Mouse (Mus musculus) T-helper 1 cell (primary cell): ENCODE results near the gene Gsn.

ENCODE experiments used
- in situ Hi-C: fragments of 300-600 bp; cut with MboI, MseI; formaldehyde crosslinking; loops from one replicate; pipeline ENCODE4 v1.15.1; 2025; ENCODE audit warnings: high pct_unique_total_duplicates

Gsn gene

DNA sequence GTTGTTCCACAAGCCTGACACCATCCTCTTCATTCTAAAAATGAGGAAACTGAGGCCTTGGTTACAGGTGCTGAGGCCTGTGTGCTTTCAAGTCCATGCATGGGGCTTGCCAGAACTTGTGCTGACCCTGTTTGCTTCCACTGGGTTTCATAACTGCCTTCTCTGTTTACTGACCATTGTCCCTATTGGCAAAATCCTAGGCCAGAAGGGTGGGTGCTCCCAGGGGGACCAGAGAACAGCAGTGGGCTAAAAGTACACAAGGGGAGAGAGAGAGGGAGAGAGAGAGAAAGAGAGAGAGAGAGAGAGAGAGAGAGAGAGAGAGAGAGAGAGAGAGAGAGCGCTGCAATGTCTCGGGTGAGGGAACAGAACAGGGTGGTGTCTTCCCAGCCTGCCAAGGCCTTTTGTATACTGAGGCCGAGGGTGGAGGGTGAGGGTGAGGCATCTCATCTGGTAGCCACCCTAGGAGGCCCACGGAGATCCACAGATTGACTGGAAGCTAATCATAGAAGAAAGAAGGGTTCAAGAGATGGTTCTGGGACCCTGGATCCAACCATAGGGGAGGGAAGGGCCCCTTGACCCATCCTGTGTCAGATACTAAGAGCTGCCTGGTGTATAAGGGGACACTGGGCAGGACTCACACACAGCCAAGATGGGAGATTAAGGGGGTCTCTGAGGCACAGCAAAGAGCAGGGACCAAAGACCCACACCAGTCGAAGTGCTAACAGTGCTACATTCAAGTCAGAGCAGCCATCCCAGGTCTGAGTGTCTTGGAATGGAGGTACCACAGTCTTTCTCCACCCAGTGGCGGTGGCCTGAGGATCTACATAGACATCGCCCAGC is 22.4 kb downstream of the Gsn start:
- in situ Hi-C loops = no loop called here

DNA sequence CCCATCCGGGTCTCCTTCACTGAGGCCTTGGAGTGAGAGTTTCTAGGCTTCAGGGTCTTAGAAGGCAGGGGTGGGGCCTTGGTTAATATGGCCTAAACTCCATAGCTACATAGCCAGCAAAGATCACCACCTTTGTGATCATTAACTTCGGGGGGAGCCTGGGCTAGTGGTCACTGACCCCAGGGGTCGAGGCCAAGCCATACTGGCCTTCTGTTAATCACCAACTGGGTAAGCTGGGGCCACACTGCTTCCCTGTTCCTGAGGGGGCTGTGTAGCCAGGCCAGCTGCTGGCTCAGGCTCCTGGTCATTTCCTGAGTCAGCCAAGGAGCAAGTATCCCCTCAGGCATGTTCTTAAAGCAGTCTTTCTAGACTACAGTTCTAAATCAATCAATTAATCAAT is 23.8 kb downstream of the Gsn start:
- in situ Hi-C loops = no loop called here

DNA sequence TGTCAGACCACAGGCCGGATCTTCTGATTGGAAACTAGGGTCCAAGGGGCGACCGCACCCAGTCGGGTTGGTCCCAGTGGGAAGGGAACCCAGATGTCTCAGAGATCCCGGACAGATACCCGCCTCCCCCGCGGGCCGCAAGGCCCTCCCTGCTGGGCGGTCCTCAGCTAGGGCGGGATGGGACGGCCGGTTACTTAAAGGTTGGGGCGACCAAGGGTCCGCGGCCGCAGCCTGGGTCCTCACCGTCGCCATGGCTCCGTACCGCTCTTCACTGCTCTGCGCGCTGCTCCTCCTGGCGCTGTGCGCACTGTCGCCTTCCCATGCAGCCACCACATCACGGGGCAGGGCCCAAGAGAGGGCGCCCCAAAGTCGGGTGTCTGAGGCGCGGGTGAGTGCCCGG is 26.0 kb downstream of the Gsn start:
- in situ Hi-C loops = no loop called here

DNA sequence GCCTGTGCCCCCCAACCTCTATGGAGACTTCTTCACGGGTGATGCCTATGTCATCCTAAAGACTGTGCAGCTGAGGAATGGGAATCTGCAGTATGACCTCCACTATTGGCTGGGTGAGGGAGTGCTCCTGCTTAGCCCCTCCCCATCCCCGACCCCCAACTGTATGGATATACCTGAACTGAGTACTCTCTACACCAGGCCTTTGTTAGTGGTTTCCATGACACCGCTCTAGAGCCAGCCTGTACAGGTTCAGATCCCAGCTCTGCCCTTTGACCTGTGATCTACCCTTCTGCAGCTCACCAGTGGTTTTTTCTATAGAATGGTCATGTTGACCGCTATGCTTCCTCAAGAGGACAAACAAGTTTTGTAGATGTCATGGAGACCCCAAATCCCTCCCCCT is 27.8 kb downstream of the Gsn start:
- in situ Hi-C loops = no loop called here

DNA sequence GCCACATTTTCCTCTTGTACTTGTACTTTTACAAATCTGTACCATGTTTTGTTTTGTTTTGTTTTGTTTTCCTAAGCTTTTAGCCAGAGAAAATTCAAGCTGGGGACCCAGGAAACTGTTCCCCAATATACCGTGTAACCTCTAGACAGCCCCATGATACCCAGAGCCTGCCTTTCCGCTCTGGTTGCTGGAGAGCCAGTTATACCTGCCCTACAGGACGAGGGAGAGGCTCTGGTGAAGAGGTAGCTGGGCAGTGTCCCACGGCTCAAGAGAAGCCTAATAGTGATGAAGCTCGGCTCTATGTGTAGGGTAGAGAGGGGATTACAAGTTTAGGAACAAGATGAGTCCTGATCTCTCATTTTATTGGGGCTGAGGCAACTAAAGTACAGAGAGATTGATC is 29.0 kb downstream of the Gsn start:
- in situ Hi-C loops = no loop called here

DNA sequence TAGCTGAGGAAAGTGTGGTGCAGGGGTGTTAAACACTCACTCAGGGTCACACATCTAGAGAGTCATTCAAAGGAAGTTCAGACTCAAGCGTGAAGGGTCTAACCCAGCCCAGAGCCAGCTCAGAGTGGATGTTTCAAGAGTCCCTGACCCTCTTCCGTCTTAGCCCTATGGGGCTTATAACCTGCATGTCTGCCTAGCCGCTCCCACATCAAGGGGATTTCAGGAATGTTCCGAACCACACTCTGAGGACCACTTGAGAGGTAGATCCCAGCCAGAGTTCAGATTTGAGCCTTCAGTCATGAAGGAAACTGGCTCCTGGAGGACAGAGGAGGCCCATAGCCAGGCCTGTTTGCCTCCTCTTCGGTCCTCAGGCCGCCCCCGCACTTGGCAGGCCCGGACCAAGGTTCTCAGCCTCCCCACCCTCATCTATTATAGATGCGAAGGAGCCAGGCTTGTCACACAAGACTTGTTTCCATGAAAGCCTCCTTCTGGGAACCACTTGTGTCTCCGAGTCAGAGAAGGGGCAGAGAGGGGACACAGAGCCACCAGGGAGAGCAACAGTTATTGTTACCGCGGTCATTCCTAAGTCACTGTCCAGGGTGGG is 30.9 kb downstream of the Gsn start:
- in situ Hi-C loops = no loop called here

DNA sequence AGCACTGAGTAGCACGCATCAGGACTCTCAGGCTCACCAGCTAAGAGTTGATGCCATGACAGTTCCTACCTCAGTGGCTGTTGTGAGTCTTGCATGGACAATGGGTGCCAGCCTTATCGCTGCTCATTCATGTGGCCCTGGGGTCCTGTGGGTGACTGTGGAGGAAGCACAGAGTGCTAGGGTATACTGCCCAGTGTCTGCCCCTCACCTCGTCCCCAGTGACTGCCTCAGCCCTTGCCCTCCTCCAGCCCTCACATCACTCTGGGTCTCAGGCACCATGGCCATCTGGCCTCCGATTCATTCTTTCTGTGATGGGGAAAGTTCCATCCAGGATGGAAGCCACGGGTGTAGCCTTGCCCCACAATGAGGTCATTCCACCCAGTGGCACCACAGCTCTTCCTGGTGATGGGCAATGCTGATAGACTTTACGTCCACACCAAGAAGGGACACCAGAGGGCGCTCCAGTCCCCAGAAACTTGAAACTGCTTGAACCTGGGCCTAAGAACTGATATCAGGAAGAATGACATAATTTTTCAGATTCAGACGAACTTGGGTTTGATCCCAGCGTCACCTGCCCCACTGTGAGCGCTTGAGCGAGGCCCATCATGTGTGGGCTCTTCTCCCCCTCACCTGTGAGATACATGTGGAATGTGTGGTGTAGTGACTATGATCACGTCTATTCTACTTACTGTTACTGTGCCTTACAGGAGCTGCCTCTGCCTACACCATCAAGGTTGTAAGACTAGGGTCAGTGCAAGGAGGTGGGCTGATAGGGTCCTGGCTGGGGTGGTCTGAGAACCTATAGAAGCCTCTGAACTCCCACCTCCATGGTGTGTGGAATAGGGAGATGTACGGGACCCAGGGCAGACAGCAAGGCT is 32.8 kb downstream of the Gsn start:
- in situ Hi-C loops = no loop called here

DNA sequence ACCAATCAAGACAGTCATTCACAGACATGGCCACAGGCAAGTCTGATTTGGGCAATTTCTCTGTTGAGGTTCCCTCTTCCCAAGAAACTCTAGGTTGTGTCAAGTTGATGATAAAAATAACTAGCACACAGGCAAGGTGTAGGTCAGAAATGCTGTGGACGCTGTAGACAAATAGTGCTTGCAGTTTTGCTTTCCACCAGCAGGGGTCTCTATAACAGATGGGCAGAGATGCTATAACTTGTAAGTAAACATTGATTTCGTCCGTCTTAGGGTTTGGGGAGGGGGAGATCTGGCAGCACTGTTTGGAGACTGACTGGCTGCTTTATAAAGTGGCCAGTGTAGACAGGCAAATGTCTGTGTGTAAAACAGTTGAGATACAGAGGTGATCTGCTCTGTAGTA is 35.7 kb downstream of the Gsn start:
- in situ Hi-C loops = loop anchor here (5.0 to 10.0 kb wide), 4 partner anchors 53 to 215 kb away; partner anchors contain the start of gene 4930402F06Rik

DNA sequence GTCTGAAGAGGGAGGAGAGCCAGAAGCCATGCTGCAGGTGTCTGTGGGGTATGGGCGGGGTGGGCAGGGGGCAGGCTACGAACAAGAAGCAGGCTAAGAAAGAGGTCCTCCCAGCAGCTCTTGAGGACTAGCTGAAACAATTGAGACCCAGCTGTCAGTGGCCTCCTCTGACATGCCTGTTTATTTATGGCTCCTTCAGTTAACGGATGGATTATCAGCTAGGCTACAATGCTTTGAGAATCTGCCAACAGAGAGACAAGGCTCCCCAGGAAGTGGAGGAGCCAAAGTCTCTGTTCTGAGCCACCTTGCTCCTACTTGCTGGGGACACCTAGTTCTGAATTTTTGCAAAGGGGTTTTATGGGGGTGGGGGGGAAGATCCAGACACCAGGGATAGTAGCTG is 36.5 kb downstream of the Gsn start:
- in situ Hi-C loops = loop anchor here (5.0 to 10.0 kb wide), 4 partner anchors 52 to 215 kb away; partner anchors contain the start of gene 4930402F06Rik

DNA sequence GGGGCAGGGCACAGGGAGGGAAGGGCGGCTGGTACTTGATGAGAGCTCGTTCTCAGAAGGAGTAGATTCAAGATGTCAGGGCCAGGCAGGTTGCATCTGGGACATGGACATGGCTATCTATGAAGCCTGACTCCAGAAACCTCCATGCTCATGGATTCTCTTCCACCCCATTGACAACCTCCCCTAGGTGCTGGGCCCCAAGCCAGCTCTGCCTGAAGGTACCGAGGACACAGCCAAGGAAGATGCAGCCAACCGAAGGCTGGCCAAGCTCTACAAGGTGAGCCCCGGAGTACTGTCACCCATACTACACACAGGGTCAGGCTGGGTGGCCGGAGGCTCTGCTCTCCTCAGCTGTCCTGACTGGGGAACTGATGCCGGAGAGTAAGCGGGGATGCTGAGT is 37.1 kb downstream of the Gsn start:
- in situ Hi-C loops = loop anchor here (5.0 to 10.0 kb wide), 4 partner anchors 52 to 214 kb away; partner anchors contain the start of gene 4930402F06Rik

DNA sequence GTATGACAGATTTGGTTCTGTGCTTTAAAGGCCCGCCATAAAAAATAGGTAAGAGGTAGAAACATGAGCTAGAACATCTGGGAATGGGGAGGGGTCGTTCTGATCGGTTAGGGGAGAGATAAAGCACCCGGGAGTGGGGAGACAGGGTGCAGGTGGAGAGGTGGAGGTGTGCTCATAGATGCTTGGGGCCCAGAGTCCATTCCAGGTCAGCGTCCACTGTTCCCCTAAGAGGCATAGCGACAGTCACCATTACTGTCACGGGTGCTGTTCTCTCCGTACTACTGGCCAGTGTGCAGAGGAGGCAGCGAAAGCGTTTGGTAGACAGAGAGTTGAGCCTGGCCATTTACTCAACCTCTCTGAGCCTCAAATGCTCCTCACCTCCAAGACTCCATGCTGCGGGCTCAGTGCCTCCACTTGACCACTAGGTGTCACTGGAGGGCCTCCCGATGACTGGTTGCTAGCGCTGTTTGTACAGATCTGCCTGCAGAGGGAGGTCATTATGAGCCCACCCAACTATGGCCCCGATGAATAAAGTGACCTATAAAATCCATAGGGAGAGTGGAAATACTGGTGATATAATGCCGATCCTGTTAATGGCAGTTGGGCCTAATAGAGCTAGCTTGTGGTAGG is 41.6 kb downstream of the Gsn start:
- in situ Hi-C loops = loop anchor here (10.0 kb wide), 1 partner anchor 47 kb away; no protein-coding TSS in a partner anchor

DNA sequence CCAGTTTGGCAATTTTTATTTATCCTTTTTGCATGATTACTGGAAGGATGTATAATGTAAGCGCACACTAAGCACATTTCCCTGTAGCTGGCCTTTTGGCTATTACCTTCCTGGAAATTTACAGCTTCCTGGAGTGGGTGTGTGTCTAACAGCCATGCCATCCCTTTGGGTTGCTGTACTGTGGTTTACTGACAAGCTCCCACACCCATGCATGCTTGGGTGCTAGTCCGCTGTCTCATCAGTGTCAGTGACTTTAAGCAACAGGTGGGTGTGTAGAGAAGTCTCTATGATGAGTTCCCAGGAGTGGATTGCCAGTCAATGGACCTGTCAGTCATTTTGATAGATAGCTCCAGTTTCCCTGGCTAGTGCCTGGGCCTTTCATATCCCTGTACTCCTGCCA is 43.3 kb downstream of the Gsn start:
- in situ Hi-C loops = loop anchor here (10.0 kb wide), 1 partner anchor 45 kb away; no protein-coding TSS in a partner anchor

DNA sequence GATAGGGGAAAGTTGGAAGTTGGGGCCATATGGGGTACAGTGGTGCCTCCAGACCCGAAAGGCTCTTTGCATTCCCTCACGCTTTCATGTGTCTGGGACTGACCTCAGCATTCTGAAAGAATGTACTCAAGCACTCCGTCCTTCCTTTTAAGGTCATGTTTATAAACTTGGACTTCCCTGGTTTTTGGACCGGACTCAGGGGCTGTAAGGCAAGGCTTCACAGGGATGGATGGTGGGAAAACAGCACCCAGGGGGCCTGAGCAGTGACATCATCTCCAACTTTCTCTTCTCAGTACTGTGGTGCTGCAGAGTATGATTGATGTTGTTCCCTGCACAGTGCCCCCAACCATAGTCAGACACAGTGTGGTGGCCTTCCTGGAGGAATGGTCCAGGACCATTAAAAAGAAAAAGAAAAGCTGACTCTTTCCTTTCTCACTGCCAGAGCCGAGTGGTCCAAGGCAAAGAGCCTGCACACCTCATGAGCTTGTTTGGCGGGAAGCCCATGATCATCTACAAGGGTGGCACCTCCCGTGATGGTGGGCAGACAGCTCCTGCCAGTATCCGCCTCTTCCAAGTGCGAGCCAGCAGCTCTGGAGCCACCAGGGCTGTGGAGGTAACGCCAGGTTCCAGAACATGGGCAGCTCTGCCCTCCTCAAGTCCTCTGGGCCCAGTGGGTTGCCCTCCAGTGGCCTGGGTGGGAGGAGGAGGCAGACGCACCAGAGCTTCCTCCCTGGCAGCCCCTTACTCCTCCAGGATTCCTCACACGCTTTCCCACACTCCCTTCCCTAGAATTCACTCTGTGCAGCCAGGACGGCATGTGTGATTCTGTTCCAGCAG is 46.1 kb downstream of the Gsn start:
- in situ Hi-C loops = no loop called here

DNA sequence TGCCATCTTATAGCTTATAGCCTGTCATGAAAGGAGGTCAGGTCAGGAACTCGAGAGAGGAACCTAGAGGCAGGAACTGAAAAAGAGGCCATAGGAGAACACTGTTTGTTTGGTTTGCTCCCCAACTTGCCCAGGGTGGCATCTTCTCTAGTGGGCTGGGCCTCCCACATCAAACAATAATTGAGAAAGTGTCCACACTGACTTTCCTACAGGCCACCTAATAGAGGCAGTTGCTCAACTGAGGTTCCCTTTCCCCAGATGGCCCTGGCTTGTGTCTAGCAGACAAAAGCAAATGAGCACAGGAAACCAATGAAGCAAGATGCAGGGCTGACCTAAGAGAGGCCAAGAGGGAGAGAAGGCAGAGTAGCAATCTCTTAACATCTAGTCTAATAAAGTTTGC is 52.0 kb downstream of the Gsn start:
- in situ Hi-C loops = no loop called here

DNA sequence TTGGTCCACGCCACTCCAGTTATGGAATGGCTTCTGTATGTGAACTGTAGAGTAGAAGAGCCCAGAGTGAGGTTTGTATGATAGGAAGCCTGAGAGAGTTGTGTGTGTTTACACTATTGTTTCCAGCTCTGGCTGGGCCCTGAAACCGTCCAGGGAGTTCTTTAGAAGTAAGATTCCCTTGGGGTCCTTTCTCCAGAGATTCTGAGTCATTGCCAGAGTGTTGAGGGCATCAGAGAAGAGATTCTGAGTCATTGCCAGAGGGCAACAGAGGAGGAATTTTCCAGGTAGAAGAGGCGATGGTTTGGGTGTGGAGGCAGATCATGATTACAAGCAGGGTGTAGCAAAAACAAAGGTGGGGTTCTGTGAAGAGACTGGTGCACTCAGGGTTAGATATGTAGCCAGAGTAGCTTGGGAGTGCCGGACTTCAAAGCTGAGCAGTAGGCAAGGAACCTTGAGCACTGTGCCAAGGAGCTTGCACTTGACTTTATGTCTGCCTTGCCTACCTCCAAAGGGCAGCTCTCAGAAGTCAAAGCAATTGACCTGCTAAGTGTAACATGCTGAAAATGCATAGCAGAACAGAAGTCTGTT is 53.8 kb downstream of the Gsn start:
- in situ Hi-C loops = loop anchor here (5.0 kb wide), 1 partner anchor 332 kb away; no protein-coding TSS in a partner anchor

DNA sequence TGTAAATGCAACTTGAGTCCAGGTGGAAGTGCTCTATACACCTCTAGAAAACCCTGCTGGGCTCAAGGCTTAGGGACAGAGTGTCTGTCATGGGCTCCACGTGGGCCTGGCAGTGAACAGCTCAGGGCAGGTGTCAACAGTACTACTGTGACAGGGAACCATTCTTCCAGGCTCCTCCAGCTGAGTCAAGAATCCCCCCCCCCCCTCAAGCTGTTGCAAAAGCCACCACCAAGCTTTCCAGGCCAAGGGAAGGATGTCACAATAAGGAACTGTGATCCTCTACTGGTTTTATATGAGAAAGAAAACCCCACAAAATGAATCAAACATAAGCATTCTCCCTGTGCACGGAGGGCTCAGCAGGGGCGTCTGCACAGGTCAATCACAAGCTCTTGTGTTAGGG is 58.1 kb downstream of the Gsn start:
- in situ Hi-C loops = loop anchor here (5.0 kb wide), 1 partner anchor 328 kb away; no protein-coding TSS in a partner anchor

DNA sequence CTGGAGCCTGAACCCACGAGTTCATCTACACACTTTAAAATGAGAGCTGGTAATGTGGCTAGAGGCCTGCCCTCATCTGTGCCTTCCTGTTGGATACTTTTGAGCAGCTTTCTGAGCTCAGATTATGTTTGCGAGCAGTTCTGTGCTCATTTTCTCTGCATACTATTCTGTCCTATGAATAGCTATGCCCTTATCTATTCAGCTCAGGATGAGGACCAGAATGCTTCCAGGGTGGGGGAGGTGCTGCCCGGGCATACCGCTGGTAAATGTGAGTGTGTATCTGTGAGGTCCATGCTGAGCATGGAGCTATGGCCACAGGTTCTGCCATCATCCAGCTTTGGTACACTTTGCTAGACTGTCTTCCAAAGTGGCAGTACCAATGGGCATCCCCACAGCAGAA is 61.4 kb downstream of the Gsn start:
- in situ Hi-C loops = no loop called here

DNA sequence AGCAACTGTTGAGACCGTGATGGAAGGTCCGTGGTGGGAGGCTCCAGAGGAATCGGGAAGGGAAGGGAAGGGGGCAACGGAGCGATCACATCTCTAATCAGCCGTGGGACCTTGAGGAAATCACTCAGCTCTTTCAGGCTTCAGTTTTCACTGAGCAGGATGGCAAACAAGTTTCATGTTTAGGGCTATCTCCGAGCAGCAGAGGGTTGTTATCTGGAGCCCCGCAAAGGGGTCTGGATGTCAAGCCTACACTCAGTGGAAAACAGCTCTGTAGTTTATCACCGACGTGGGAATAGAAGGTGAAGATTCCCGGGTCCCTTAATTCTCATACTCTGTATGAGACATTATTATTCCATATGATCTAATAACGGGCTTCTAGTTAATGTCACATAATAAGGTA is 62.2 kb downstream of the Gsn start:
- in situ Hi-C loops = no loop called here

DNA sequence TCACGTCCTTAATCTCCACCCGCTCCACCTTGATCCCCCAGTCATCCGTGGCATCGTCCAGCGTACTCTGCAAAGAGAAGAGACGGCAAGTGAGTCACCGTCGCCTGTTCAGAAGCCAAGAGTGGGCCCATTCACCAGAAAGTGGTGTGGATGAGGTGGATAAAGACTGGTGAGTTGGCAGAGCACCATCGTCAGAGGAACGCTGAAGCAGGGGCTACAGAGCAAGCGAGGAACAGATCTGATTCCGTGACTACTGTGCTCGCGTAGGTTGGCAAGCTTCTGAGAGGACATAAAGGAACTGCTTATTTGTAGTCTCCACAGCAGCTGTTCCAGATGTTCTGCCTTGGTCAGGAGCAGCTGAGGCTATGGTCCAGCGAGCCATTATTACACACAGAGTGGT is 64.2 kb downstream of the Gsn start:
- in situ Hi-C loops = no loop called here
